Mouse (Mus musculus) forebrain, postnatal 0 days (tissue): Measurements from ENCODE around the gene Epb41l5. TPM values are rescaled to one million over a fixed set of nuclear protein-coding genes. Genes with fewer than 3 reads are reported as not detected.

Source experiments
- ATAC-seq: fragments of 200-750 bp; cut with Nextera tagmentation; 2 replicates; pipeline ENCODE4 v1.8.0; 2017; ENCODE audit warnings: mild to moderate bottlenecking, moderate library complexity
- DNase-seq: peaks from one replicate; pipeline ENCODE4 v3.0.0-alpha.2; 2015
- H3K27ac ChIP-seq: fragments of 300-500 bp; sonication (generic); 2 replicates; pipeline ENCODE4 v1.5.1; 2014; ENCODE audit warnings: low read depth, mild to moderate bottlenecking, antibody characterized with exemption, low read length, moderate library complexity, mixed read lengths
- H3K27me3 ChIP-seq: fragments of 300-500 bp; sonication (generic); 2 replicates; pipeline ENCODE4 v1.6.1; 2014; ENCODE audit warnings: mild to moderate bottlenecking, low read length, mixed read lengths; ENCODE audit not compliant: insufficient read depth
- H3K36me3 ChIP-seq: fragments of 300-500 bp; sonication (generic); 2 replicates; pipeline ENCODE4 v1.6.1; 2014; ENCODE audit warnings: mild to moderate bottlenecking, moderate library complexity; ENCODE audit not compliant: insufficient read depth
- H3K4me1 ChIP-seq: fragments of 300-500 bp; sonication (generic); 2 replicates; pipeline ENCODE4 v1.6.1; 2014; ENCODE audit warnings: antibody characterized with exemption; ENCODE audit not compliant: insufficient read depth
- H3K4me2 ChIP-seq: fragments of 300-500 bp; sonication (generic); 2 replicates; pipeline ENCODE4 v1.6.1; 2014; ENCODE audit warnings: low read depth, mild to moderate bottlenecking, moderate library complexity
- H3K4me3 ChIP-seq: fragments of 300-500 bp; sonication (generic); 2 replicates; pipeline ENCODE4 v1.5.1; 2014; ENCODE audit warnings: low read depth, low read length, mixed read lengths
- H3K9ac ChIP-seq: fragments of 300-500 bp; sonication (generic); 2 replicates; pipeline ENCODE4 v1.6.1; 2014; ENCODE audit warnings: mild to moderate bottlenecking
- H3K9me3 ChIP-seq: fragments of 300-500 bp; sonication (generic); 2 replicates; pipeline ENCODE4 v1.6.1; 2016; ENCODE audit warnings: low read length
- CTCF ChIP-seq: sonication (generic); IDR thresholded peaks from 2 replicates; pipeline ENCODE4 v1.5.1; 2016; ENCODE audit warnings: antibody characterized with exemption, control low read depth, low read depth
- WGBS: fragments of 180-500 bp; shearing (Covaris S2); extraction: QIAGEN DNeasy Blood & Tissue Kit; methylation state at CpG from one replicate; pipeline ENCODE4 v1.1.7; 2014; 5-methylcytosine and 5-hydroxymethylcytosine counted together
- polyA plus RNA-seq: library from polyadenylated mRNA; unstranded; fragments of >200 nt; fragmentation: Nextera tagmentation; extraction: Ambion mirVana; gene quantifications from 2 replicates; pipeline ENCODE4 v1.2.1, GENCODE M21; 2015
- total RNA-seq: library from RNA; depleted of rRNA; stranded (reverse); fragments of >200 nt; gene quantifications from 2 replicates; pipeline ENCODE4 v1.2.3, GENCODE M21; 2014

Epb41l5 gene
- total and polyA plus RNA-seq, 2 experiments from 2014 or later, result 9.7 to 12.9 TPM

DNA sequence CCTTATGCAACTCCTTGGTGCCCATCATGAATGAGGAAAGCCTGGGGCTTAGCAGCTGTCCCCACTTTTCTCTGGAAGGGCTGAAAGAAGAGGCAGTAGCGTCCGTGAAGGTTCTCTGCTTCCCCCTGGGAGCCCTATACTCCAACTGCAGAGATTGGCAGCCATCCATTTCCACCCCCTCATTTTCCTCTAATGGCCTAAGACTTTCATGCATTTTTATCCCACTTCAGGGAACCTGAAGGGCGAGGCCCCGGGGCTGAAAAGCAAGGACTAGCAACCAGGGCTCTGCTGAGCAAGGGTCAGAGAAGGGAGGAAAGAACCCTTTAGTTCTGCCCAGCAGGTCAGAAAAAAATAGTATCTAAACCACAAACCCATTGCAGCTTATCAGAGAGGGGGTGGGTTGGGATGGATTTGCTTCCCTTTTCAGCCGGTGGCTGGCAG lies 123.8 kb downstream of the Epb41l5 start:
- peak overlapping the region; percentile 88 for H3K9ac ChIP-seq
- whole genome bisulfite sequencing, result 1% methylated on average over 5 of the region's 5 CpGs
- peak overlapping the region; percentile 64 for H3K4me3 ChIP-seq
- no peaks in the 10 kb centered on the region; the same call in 1 of the 2 replicates for H3K9me3 ChIP-seq
- H3K4me2 ChIP-seq, result peak overlapping the region; percentile 80
- H3K27ac ChIP-seq, result no peak overlapping the region; the same call in 1 of the 2 replicates
- no peak; the same call in 1 of the 2 replicates for TF ChIP-seq CTCF
- DNase-seq (peak; percentile 48), ATAC-seq (no peak)
- peaks cover 14% of the 10 kb centered on the region; the same call in 1 of the 2 replicates for H3K4me1 ChIP-seq
- no peaks in the 10 kb centered on the region for H3K27me3 ChIP-seq
- H3K36me3 ChIP-seq, result peaks cover 6% of the 10 kb centered on the region; the same call in 1 of the 2 replicates

DNA sequence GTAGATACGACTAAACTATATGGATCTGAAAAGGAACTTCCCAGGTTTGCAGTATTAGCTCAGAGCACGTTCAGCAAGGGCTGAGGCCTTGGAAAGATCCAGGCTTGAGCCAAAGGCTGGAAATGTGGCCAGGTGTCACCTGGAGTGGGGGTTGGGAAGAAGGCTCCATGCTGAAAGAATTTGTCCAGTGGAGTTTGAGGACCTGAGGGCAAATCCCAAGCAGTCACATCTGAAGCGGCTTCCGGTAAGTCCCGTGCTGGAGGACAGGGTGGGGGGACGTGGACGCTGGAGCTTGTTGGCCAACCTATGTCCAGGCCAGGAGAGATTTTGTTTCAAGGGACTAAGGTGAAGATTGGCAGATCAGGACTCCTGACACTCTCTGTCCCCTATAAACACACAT lies 125.0 kb downstream of the Epb41l5 start:
- Histone ChIP-seq H3K9ac (no peak overlapping the region), H3K9me3 (no peaks in the 10 kb centered on the region; the same call in 1 of the 2 replicates), H3K4me2 (no peak overlapping the region), H3K36me3 (peaks cover 4% of the 10 kb centered on the region; the same call in 1 of the 2 replicates), H3K4me3 (no peak overlapping the region), H3K27me3 (no peaks in the 10 kb centered on the region), H3K27ac (no peak overlapping the region), H3K4me1 (peaks cover 14% of the 10 kb centered on the region; the same call in 1 of the 2 replicates)
- no peak for TF ChIP-seq CTCF
- DNase-seq (no peak), ATAC-seq (no peak)
- WGBS, result 91% methylated on average over 7 of the region's 7 CpGs

DNA sequence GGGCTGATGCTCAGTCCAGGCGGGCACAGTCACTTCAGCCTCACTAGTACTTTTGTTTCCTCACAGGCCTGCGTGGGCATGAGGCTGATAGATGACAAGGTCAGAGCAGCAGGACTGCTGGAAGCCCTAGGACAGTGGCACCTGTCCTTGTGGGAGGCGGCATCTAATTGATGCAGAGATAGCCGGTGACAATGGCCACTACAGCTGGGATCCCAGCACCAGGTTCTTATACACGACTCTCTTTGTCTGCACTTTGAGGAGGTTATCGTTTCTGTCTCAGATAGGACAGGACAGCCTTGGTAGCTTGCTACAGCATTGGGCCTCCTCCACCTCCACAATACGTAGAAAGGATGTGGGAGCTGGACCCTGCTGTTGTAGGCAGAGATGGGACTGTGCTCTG lies 125.4 kb downstream of the Epb41l5 start:
- 88% methylated on average over 7 of the region's 7 CpGs for whole genome bisulfite sequencing
- Histone ChIP-seq H3K27ac (no peak overlapping the region), H3K4me1 (peaks cover 14% of the 10 kb centered on the region; the same call in 1 of the 2 replicates), H3K36me3 (no peaks in the 10 kb centered on the region), H3K4me2 (no peak overlapping the region), H3K9ac (no peak overlapping the region), H3K9me3 (no peaks in the 10 kb centered on the region), H3K27me3 (no peaks in the 10 kb centered on the region), H3K4me3 (no peak overlapping the region)
- ATAC-seq, result no peak
- no peak for TF ChIP-seq CTCF
- no peak for DNase-seq

DNA sequence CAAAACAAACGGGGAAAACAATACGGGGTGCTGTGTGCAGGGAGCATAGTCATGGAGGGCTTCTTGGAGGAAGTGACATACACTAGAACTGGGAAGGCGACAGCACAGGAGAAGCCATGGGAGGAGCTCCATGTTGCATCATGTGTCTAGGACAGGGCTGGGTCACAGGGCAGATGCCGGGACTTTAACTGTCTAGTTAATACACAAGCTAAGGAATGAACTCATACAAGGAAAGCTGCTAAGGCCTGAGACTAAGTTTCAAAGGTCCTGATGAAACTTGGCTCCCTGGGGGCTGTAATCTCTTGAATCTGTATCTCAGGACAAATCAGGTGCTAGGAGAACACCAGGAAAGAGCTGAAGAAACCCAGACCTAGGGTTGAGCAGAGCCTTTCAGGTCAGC lies 126.1 kb downstream of the Epb41l5 start:
- peaks cover 14% of the 10 kb centered on the region; the same call in 1 of the 2 replicates for H3K4me1 ChIP-seq
- no peaks in the 10 kb centered on the region for H3K27me3 ChIP-seq
- H3K4me2 ChIP-seq, result no peak overlapping the region
- no peak for TF ChIP-seq CTCF
- no peaks in the 10 kb centered on the region for H3K36me3 ChIP-seq
- H3K9me3 ChIP-seq, result no peaks in the 10 kb centered on the region
- WGBS, result 86% methylated on average over 4 of the region's 4 CpGs
- H3K4me3 ChIP-seq, result no peak overlapping the region
- H3K9ac ChIP-seq, result no peak overlapping the region
- ATAC-seq (no peak), DNase-seq (no peak)
- no peak overlapping the region for H3K27ac ChIP-seq

DNA sequence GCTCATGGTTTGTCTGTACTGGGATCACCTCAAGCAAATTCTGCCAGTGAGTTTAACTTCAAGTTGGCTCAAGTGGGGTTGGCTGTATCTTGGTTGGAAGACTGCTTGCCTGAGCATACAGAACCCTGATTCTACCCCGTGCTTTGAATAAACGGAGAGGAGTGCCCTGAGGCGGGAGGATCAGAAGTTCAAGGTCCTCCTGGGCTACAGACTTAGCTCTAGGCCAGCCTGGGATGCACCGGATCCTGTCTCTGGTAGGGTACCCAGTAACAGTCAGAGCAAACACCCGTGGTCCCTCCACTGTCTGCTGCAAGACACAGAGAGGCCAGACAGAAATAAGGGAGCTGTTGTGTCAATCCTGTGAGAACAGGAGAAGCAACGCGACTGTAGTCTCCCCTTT lies 127.1 kb downstream of the Epb41l5 start:
- WGBS, result 84% methylated on average over 7 of the region's 7 CpGs
- H3K9me3 ChIP-seq, result no peaks in the 10 kb centered on the region
- H3K27me3 ChIP-seq, result no peaks in the 10 kb centered on the region
- ATAC-seq, result no peak
- DNase-seq, result no peak
- no peak overlapping the region for H3K27ac ChIP-seq
- peaks cover 11% of the 10 kb centered on the region; the same call in 1 of the 2 replicates for H3K4me1 ChIP-seq
- H3K36me3 ChIP-seq, result no peaks in the 10 kb centered on the region
- TF ChIP-seq CTCF, result no peak
- no peak overlapping the region for H3K9ac ChIP-seq
- no peak overlapping the region for H3K4me2 ChIP-seq
- H3K4me3 ChIP-seq, result no peak overlapping the region

DNA sequence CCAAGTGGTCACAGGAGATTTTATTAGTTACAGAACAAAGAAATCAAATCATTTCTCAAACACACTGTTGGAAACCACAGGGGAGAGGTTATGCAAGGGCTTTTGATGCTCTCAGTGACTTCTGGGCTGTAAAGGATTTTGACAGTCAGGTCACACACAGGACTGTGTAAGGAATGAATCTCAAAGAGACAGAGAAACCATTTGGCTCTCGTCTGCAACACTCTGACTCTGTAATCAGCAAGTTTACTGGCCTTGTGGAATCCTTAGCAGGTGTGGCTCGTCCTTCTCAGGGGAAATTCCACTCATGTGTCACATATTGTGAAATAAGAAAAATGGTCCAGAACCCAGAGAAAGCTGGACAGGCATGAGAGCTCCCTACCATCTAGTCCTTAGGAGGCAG lies 127.8 kb downstream of the Epb41l5 start:
- 52% methylated on average over 2 of the region's 2 CpGs for WGBS
- Histone ChIP-seq H3K4me2 (no peak overlapping the region), H3K36me3 (no peaks in the 10 kb centered on the region), H3K27ac (no peak overlapping the region), H3K9me3 (no peaks in the 10 kb centered on the region), H3K27me3 (no peaks in the 10 kb centered on the region), H3K9ac (no peak overlapping the region), H3K4me3 (no peak overlapping the region), H3K4me1 (peaks cover 7% of the 10 kb centered on the region; the same call in 1 of the 2 replicates)
- no peak for TF ChIP-seq CTCF
- DNase-seq (no peak), ATAC-seq (no peak)

DNA sequence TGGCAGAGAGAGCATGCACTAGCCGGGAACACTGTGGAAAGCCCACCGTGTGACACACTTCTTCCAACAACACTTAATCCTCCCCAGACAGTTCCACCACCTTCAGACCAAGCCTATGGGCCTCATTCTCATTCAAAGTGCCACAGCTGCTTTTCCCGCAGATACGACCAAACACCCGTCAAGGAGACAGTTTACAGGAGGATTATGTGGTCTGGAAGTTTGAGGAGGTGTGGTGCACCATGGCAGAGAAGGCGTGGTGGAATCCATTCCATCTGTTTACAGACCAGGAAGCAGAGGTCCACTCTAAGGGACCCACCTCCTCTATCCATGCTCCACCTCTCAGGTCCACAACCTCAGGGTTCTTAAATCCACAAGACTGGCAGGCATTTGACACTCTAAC lies 129.5 kb downstream of the Epb41l5 start:
- Histone ChIP-seq H3K9me3 (no peaks in the 10 kb centered on the region), H3K9ac (no peak overlapping the region), H3K36me3 (no peaks in the 10 kb centered on the region), H3K4me1 (no peaks in the 10 kb centered on the region), H3K4me3 (no peak overlapping the region), H3K27ac (no peak overlapping the region), H3K27me3 (no peaks in the 10 kb centered on the region), H3K4me2 (no peak overlapping the region)
- DNase-seq, result no peak
- 85% methylated on average over 6 of the region's 6 CpGs for WGBS
- ATAC-seq, result no peak
- no peak for TF ChIP-seq CTCF
